Mouse (Mus musculus) neural tube, embryonic 11.5 days (tissue): ENCODE data around the gene Iqgap2. TPM values are rescaled to one million over a fixed set of nuclear protein-coding genes. Genes with fewer than 3 reads are reported as not detected.

ENCODE experiments used
- ATAC-seq: fragments of 200-750 bp; cut with Nextera tagmentation; 2 replicates; pipeline ENCODE4 v1.8.0; 2017; ENCODE audit warnings: moderate number of reproducible peaks, mild to moderate bottlenecking, moderate TSS enrichment, moderate library complexity; ENCODE audit not compliant: insufficient read depth, low FRiP score, low TSS enrichment
- DNase-seq: peaks from one replicate; pipeline ENCODE4 v3.0.0-alpha.2; 2015; ENCODE audit warnings: low spot score
- H3K27ac ChIP-seq: fragments of 300-500 bp; sonication (generic); 2 replicates; pipeline ENCODE4 v1.5.1; 2014; ENCODE audit warnings: low read depth, mild to moderate bottlenecking, low read length
- H3K27me3 ChIP-seq: fragments of 300-500 bp; sonication (generic); 2 replicates; pipeline ENCODE4 v1.6.1; 2014; ENCODE audit warnings: mild to moderate bottlenecking, low read length, mixed read lengths; ENCODE audit not compliant: control insufficient read depth, insufficient read depth
- H3K36me3 ChIP-seq: fragments of 300-500 bp; sonication (generic); 2 replicates; pipeline ENCODE4 v1.6.1; 2014; ENCODE audit warnings: mild to moderate bottlenecking, low read length, moderate library complexity, mixed read lengths; ENCODE audit not compliant: control insufficient read depth, insufficient read depth
- H3K4me1 ChIP-seq: fragments of 300-500 bp; sonication (generic); 2 replicates; pipeline ENCODE4 v1.6.1; 2014; ENCODE audit warnings: low read length, mixed read lengths; ENCODE audit not compliant: control insufficient read depth, insufficient read depth
- H3K4me2 ChIP-seq: fragments of 300-500 bp; sonication (generic); 2 replicates; pipeline ENCODE4 v1.6.1; 2014; ENCODE audit warnings: low read depth, mild to moderate bottlenecking, moderate library complexity
- H3K4me3 ChIP-seq: fragments of 300-500 bp; sonication (generic); 2 replicates; pipeline ENCODE4 v1.5.1; 2014; ENCODE audit warnings: low read depth, low read length
- H3K9ac ChIP-seq: fragments of 300-500 bp; sonication (generic); 2 replicates; pipeline ENCODE4 v1.6.1; 2014; ENCODE audit warnings: mild to moderate bottlenecking, low read length
- H3K9me3 ChIP-seq: fragments of 300-500 bp; sonication (generic); 2 replicates; pipeline ENCODE4 v1.6.1; 2016; ENCODE audit warnings: low read length; ENCODE audit not compliant: control insufficient read depth
- WGBS: fragments of 180-500 bp; shearing (Covaris S2); extraction: QIAGEN DNeasy Blood & Tissue Kit; methylation state at CpG from one replicate; pipeline ENCODE4 v1.1.7; 2014; 5-methylcytosine and 5-hydroxymethylcytosine counted together
- polyA plus RNA-seq: library from polyadenylated mRNA; unstranded; fragments of >200 nt; fragmentation: Nextera tagmentation; extraction: Ambion mirVana; gene quantifications from 2 replicates; pipeline ENCODE4 v1.2.1, GENCODE M21; 2014

Gene Iqgap2
- polyA plus RNA-seq, 1 experiment from 2014 or later, result 15.3 TPM

DNA sequence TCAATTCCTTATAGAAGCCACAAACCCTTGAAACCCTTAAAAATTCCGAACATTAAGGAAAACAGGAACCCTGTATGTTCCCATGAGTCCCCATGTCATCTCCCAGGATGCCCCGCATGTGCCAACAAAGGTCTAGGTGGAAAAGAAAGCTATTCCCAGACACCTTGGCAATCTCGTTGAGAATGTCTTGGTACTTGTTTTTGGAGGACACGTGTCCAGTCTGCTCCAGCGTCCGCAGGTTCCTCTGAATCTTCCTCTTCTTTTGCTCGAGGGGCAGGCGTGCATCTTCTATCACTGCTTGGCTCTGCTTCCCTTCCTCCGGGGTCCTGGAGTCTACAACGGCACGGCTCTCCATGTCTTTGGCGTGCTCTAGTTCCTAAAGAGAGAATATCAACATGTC, 256.4 kb downstream of the Iqgap2 start:
- ATAC-seq (no peak), DNase-seq (no peak)
- Histone ChIP-seq H3K27me3 (no peaks in the 10 kb centered on the region), H3K27ac (no peak overlapping the region), H3K4me3 (no peak overlapping the region), H3K9ac (no peak overlapping the region), H3K4me2 (no peak overlapping the region), H3K36me3 (no peaks in the 10 kb centered on the region), H3K9me3 (no peaks in the 10 kb centered on the region), H3K4me1 (peaks cover 8% of the 10 kb centered on the region; the same call in 1 of the 2 replicates)
- 89% methylated on average over 12 of the region's 12 CpGs for WGBS

GRCm38 (mm10) chr13:95634451-95634850, 257.3 kb downstream of the Iqgap2 start:
- H3K36me3 ChIP-seq, result no peaks in the 10 kb centered on the region
- DNase-seq (no peak), ATAC-seq (no peak)
- no peak overlapping the region for H3K4me2 ChIP-seq
- no peak overlapping the region for H3K4me3 ChIP-seq
- 33% methylated on average over 2 of the region's 2 CpGs for WGBS
- H3K9me3 ChIP-seq, result no peaks in the 10 kb centered on the region
- H3K27ac ChIP-seq, result no peak overlapping the region
- H3K27me3 ChIP-seq, result no peaks in the 10 kb centered on the region
- peaks cover 3% of the 10 kb centered on the region; the same call in 1 of the 2 replicates for H3K4me1 ChIP-seq
- H3K9ac ChIP-seq, result no peak overlapping the region

DNA sequence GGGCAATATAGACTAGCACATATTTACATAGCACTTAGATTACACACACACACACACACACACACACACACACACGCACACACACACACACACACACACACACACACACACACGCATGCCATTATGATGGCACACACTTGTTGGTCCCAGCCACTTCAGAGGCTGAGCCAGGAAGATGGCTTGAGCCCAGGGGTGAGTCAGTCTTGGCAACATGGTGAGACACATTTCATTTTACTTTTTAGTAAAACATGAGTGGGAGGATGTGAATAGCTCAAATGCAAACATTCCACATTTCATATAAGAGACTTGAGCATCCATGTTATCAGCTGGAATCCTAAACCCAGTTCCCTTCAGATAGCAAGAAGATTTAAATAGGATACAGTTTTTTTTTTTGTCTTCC, 258.3 kb downstream of the Iqgap2 start:
- 0 out of 2 replicates have a peak, but pooled peaks cover 2% of the 10 kb centered on the region for H3K36me3 ChIP-seq
- no peak for ATAC-seq
- H3K4me2 ChIP-seq, result no peak overlapping the region
- no peaks in the 10 kb centered on the region for H3K27me3 ChIP-seq
- no peaks in the 10 kb centered on the region for H3K4me1 ChIP-seq
- 61% methylated on average over 2 of the region's 2 CpGs for WGBS
- DNase-seq, result no peak
- no peak overlapping the region for H3K27ac ChIP-seq
- no peak overlapping the region for H3K4me3 ChIP-seq
- no peak overlapping the region for H3K9ac ChIP-seq
- H3K9me3 ChIP-seq, result no peaks in the 10 kb centered on the region

GRCm38 (mm10) chr13:95632144-95632543, 259.6 kb downstream of the Iqgap2 start:
- no peak for ATAC-seq
- Histone ChIP-seq H3K27me3 (no peaks in the 10 kb centered on the region), H3K9ac (no peak overlapping the region), H3K4me2 (no peak overlapping the region), H3K4me1 (no peaks in the 10 kb centered on the region), H3K36me3 (0 out of 2 replicates have a peak, but pooled peaks cover 2% of the 10 kb centered on the region), H3K27ac (no peak overlapping the region), H3K4me3 (no peak overlapping the region), H3K9me3 (no peaks in the 10 kb centered on the region)
- DNase-seq, result no peak
- WGBS, result 92% methylated on average over 6 of the region's 6 CpGs

GRCm38 (mm10) chr13:95630747-95631146, 261.0 kb downstream of the Iqgap2 start:
- H3K27me3 ChIP-seq, result no peaks in the 10 kb centered on the region
- DNase-seq, result no peak
- H3K4me3 ChIP-seq, result no peak overlapping the region
- no peaks in the 10 kb centered on the region for H3K4me1 ChIP-seq
- no peak overlapping the region for H3K4me2 ChIP-seq
- WGBS, result 90% methylated on average over 2 of the region's 2 CpGs
- no peaks in the 10 kb centered on the region for H3K9me3 ChIP-seq
- H3K27ac ChIP-seq, result no peak overlapping the region
- H3K36me3 ChIP-seq, result 0 out of 2 replicates have a peak, but pooled peaks cover 2% of the 10 kb centered on the region
- ATAC-seq, result no peak
- H3K9ac ChIP-seq, result no peak overlapping the region

GRCm38 (mm10) chr13:95629751-95630150, 262.0 kb downstream of the Iqgap2 start:
- DNase-seq (no peak), ATAC-seq (no peak)
- Histone ChIP-seq H3K27me3 (no peaks in the 10 kb centered on the region), H3K4me2 (no peak overlapping the region), H3K9me3 (no peaks in the 10 kb centered on the region), H3K36me3 (0 out of 2 replicates have a peak, but pooled peaks cover 2% of the 10 kb centered on the region), H3K9ac (no peak overlapping the region), H3K27ac (no peak overlapping the region), H3K4me3 (no peak overlapping the region), H3K4me1 (no peaks in the 10 kb centered on the region)
- 87% methylated on average over 10 of the region's 10 CpGs for WGBS

DNA sequence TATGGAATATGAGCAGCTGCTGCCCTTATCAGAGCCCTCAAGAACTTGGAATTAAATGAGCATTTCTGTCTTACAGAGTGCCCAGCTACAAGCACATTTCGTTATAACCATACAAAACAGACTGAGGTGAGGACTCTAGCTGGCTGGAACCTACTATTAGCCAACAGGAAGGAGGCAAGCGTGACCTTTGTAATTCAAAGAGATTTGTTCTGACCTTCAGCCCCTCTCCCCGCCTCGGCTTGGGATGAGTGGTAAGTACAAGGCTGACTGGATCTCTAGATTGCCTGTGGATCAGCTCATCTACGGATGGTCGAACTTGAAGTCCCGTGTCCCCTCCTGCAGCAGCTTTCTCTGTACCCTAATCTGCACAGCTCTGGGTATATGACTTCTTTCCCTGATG, 265.0 kb downstream of the Iqgap2 start:
- Histone ChIP-seq H3K27me3 (no peaks in the 10 kb centered on the region), H3K9me3 (no peaks in the 10 kb centered on the region), H3K9ac (no peak overlapping the region), H3K36me3 (0 out of 2 replicates have a peak, but pooled peaks cover 2% of the 10 kb centered on the region), H3K4me3 (no peak overlapping the region), H3K4me2 (no peak overlapping the region), H3K4me1 (no peaks in the 10 kb centered on the region), H3K27ac (no peak overlapping the region)
- 80% methylated on average over 7 of the region's 7 CpGs for WGBS
- DNase-seq, result no peak
- ATAC-seq, result no peak

- Histone ChIP-seq H3K36me3 (no peaks in the 10 kb centered on the region), H3K4me2 (no peak overlapping the region)
- 67% methylated on average over 3 of the region's 3 CpGs for WGBS
Observed at GRCm38 (mm10) chr13:95623042-95623441, 268.7 kb downstream of the Iqgap2 start.

GRCm38 (mm10) chr13:95621563-95621962, 270.2 kb downstream of the Iqgap2 start:
- Histone ChIP-seq H3K4me1 (peaks cover 4% of the 10 kb centered on the region), H3K4me3 (no peak overlapping the region), H3K9me3 (no peaks in the 10 kb centered on the region), H3K36me3 (no peaks in the 10 kb centered on the region), H3K27ac (no peak overlapping the region), H3K27me3 (no peaks in the 10 kb centered on the region), H3K4me2 (no peak overlapping the region), H3K9ac (no peak overlapping the region)
- ATAC-seq (no peak), DNase-seq (no peak)
- WGBS, result 85% methylated on average over 3 of the region's 3 CpGs

More at GRCm38 (mm10) chr13:95623042-95623441, 268.7 kb downstream of the Iqgap2 start:
- H3K27ac ChIP-seq, result no peak overlapping the region
- no peak for DNase-seq
- no peak for ATAC-seq
- no peaks in the 10 kb centered on the region for H3K4me1 ChIP-seq
- H3K9me3 ChIP-seq, result no peaks in the 10 kb centered on the region
- H3K4me3 ChIP-seq, result no peak overlapping the region
- H3K27me3 ChIP-seq, result no peaks in the 10 kb centered on the region
- H3K9ac ChIP-seq, result no peak overlapping the region
